Mouse (Mus musculus) midbrain, embryonic 11.5 days (tissue): ENCODE data around the gene Rbm4b. TPM values are rescaled to one million over a fixed set of nuclear protein-coding genes. Genes with fewer than 3 reads are reported as not detected.

Source experiments
- ATAC-seq: fragments of 200-750 bp; cut with Nextera tagmentation; 2 replicates; pipeline ENCODE4 v1.8.0; 2017; ENCODE audit warnings: moderate TSS enrichment, moderate library complexity; ENCODE audit not compliant: low FRiP score
- DNase-seq: peaks from one replicate; pipeline ENCODE4 v3.0.0; 2015; ENCODE audit warnings: low spot score; ENCODE audit errors: missing footprints
- H3K27ac ChIP-seq: fragments of 300-500 bp; sonication (generic); 2 replicates; pipeline ENCODE4 v1.5.1; 2014; ENCODE audit warnings: low read depth, low read length
- H3K27me3 ChIP-seq: fragments of 300-500 bp; sonication (generic); 2 replicates; pipeline ENCODE4 v1.6.1; 2014; ENCODE audit warnings: mild to moderate bottlenecking, low read length, moderate library complexity, mixed read lengths; ENCODE audit not compliant: control insufficient read depth, insufficient read depth
- H3K36me3 ChIP-seq: fragments of 300-500 bp; sonication (generic); 2 replicates; pipeline ENCODE4 v1.6.1; 2014; ENCODE audit warnings: mild to moderate bottlenecking, low read length, moderate library complexity, mixed read lengths; ENCODE audit not compliant: control insufficient read depth, insufficient read depth
- H3K4me1 ChIP-seq: fragments of 300-500 bp; sonication (generic); 2 replicates; pipeline ENCODE4 v1.6.1; 2014; ENCODE audit warnings: low read length; ENCODE audit not compliant: control insufficient read depth, insufficient read depth
- H3K4me2 ChIP-seq: fragments of 300-500 bp; sonication (generic); 2 replicates; pipeline ENCODE4 v1.6.1; 2014; ENCODE audit warnings: mild to moderate bottlenecking, moderate library complexity
- H3K4me3 ChIP-seq: fragments of 300-500 bp; sonication (generic); 2 replicates; pipeline ENCODE4 v1.5.1; 2014; ENCODE audit warnings: low read depth, low read length
- H3K9ac ChIP-seq: fragments of 300-500 bp; sonication (generic); 2 replicates; pipeline ENCODE4 v1.6.1; 2014; ENCODE audit warnings: low read length
- H3K9me3 ChIP-seq: fragments of 300-500 bp; sonication (generic); 2 replicates; pipeline ENCODE4 v1.6.1; 2016; ENCODE audit warnings: low read length; ENCODE audit not compliant: control insufficient read depth
- WGBS: fragments of 180-500 bp; shearing (Covaris S2); extraction: QIAGEN DNeasy Blood & Tissue Kit; methylation state at CpG from one replicate; pipeline ENCODE4 v1.1.7; 2014; 5-methylcytosine and 5-hydroxymethylcytosine counted together
- polyA plus RNA-seq: library from polyadenylated mRNA; unstranded; fragments of >200 nt; fragmentation: Nextera tagmentation; extraction: Ambion mirVana; gene quantifications from 2 replicates; pipeline ENCODE4 v1.2.1, GENCODE M21; 2014

Rbm4b gene
- 137 and 152 TPM in 2 replicates for polyA plus RNA-seq

DNA sequence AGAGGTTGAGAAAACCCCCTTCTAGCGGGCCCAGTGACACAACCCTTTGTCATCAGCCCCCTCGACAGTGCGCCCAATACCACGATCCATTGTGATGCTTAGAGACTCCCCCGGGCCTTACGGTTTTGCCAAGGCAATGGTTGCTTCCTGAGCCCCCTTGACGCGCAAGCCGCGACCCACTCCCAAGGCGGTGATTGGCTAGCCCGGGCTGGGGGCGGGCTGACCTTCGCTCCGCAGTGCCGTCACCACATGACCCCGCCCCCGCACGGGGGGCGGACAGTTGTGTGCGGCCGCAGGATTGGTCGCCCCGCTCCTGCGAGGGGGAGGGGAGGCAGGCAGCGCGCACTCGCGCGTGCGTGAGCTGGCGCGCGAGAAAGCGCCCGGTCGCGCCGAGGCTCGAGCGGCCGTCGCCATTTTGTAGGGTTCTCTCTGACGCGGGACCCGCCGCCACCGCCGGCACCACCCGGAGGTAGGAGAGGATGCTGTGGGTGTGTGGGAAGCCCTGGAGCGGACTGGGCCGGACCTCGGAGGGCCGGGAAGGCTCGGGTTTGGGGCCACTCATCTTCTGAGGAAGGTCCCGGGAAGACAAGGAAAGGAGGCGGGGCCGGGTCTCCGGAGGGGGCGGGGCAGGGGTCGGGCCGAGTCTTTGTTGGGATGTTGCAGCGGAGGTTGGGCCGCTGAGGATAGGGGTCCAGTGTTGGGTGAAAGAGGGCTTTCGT, at the start of gene Rbm4b:
Gene Rbm4b (plus strand): TSS at position 305 of the 719 bp plus-strand sequence.
- WGBS, result under 1% methylated on average over 65 of the region's 65 CpGs
- Histone ChIP-seq H3K27ac (peak within 1 kb of the TSS; percentile 95), H3K27me3 (no peaks in the 10 kb centered on the region), H3K4me2 (peak within 1 kb of the TSS; percentile 65), H3K4me3 (peak within 1 kb of the TSS; percentile 61), H3K36me3 (peaks cover 2% of the 10 kb centered on the region), H3K9ac (peak within 1 kb of the TSS; percentile 91), H3K4me1 (peaks cover 16% of the 10 kb centered on the region), H3K9me3 (no peaks in the 10 kb centered on the region)
- DNase-seq (peak; percentile 100), ATAC-seq (peak; percentile 98)

DNA sequence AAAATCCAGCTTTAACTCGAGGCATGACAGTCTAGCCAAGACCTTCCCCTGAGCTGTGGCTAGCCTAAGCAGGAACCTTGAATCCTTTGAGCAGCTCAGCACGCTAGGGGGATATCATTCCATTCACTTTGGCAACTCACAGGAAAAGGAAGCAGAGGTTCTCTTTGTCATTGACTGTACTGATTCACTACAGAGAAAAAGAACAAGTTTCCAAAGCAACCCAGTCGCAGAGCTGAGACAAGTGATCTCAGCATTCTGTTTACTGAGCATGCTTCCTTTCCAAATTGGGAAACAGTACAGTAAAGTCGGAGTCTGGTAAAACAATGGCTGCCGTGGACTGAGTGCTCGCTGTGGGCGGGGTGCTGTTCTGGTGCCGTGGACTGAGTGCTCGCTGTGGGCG, 47.5 kb upstream of the Rbm4b start:
- no peak for ATAC-seq
- 85% methylated on average over 10 of the region's 10 CpGs for WGBS
- Histone ChIP-seq H3K27me3 (peaks cover 5% of the 10 kb centered on the region; the same call in 1 of the 2 replicates), H3K36me3 (no peaks in the 10 kb centered on the region), H3K4me3 (no peak overlapping the region), H3K4me2 (no peak overlapping the region), H3K27ac (no peak overlapping the region), H3K4me1 (peaks cover 11% of the 10 kb centered on the region), H3K9me3 (no peaks in the 10 kb centered on the region), H3K9ac (no peak overlapping the region)
- no peak for DNase-seq

DNA sequence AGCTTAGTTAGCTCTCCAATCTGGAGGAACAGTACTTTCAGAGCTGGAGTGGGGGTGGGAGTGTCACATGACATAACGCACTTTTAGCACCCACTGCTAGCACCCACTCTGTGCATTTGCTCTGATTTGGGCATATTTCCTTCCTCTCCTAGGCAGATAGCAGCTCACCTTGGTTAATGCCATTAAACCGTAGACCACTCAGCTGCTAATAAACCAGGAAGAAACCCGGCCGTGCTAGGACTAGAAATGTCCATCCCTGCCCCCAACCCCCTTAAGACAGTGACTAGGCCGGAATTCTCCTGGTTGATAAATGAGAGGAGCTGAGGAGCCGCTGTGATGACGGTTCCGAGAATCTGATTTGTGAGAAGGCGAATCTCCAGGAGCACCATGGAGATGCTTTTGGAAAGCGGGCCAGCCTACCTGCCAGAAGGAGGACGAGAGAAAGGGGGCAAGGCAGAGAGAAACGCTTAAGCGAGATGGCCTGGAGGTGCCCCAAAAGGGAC, 45.1 kb upstream of the Rbm4b start, which contains the start of gene Sptbn2:
Gene Sptbn2 (plus strand): TSS at position 70 of the 503 bp plus-strand sequence.
- Histone ChIP-seq H3K27ac (peak within 1 kb of the TSS; percentile 78), H3K4me3 (peak within 1 kb of the TSS; percentile 76), H3K4me1 (peaks cover 16% of the 10 kb centered on the region), H3K27me3 (peaks cover 7% of the 10 kb centered on the region; the same call in 1 of the 2 replicates), H3K9ac (peak within 1 kb of the TSS; percentile 86), H3K36me3 (no peaks in the 10 kb centered on the region), H3K9me3 (no peaks in the 10 kb centered on the region), H3K4me2 (peak within 1 kb of the TSS; percentile 80)
- DNase-seq, result peak; percentile 93
- 8% methylated on average over 13 of the region's 13 CpGs for WGBS
- peak; percentile 6 for ATAC-seq

DNA sequence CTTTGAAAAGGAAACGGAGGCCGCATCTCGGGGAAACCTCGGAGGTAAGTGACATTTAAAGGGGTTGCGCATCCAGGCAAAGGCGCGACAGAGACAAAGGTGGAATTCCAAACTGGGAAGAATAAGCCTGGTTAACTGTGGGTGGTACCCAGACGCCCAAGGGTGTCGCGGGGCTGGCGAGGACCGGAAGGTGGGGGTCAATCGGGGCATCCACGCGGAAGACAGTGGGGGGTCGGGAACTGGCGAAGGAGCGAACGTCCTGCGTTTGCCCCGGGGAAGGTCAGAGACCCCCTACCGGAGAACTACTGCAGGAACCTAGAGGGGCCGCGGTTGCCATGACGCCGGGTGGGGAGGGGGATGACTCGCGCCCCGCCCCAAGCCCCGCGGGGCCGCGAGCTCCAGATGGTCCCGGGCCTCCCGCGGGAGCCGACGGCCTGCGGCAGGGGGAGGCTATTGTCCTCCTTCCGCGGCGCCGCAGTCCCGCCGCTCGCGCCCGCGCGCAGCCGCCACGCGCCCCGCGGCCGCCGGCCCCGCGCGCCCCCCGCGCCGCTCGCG, 44.6 kb upstream of the Rbm4b start:
- Histone ChIP-seq H3K27ac (peak overlapping the region; percentile 78), H3K9me3 (no peaks in the 10 kb centered on the region), H3K4me1 (peaks cover 16% of the 10 kb centered on the region), H3K27me3 (peaks cover 7% of the 10 kb centered on the region; the same call in 1 of the 2 replicates), H3K4me3 (peak overlapping the region; percentile 76), H3K36me3 (no peaks in the 10 kb centered on the region), H3K4me2 (peak overlapping the region; percentile 80), H3K9ac (peak overlapping the region; percentile 86)
- under 1% methylated on average over 63 of the region's 65 CpGs for WGBS
- DNase-seq, result peak; percentile 97
- peak; percentile 95 for ATAC-seq

DNA sequence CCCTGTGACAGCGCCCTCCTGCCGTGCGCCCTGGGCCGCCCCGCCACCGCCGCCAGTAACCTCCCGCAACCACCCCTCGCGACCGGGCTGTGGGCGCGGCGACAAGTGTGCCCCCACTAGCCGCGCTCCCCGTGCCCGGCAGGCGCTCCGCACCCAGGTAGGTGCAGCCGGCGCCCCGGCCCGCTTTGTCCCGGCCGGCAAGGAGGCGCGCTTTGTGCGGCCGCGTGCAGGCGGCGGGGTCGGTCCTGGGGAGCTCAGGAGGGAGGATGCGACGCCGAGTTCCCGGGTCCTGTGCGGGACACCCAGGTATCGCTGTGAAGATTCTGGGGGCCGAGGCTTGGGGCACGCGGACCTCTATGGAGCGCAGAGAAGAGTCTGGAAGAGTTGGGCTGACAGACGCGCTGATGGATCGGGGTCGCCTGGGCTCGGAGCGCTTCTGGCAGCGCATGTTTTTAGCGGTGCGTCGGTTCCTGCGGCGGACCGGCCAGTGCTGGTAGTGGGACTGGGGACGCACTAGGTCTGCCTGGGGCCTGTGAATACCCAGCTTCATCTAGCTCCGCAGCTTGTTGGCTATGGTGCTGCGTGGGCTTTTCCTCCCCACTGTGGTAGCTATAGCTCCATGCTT, 44.0 kb upstream of the Rbm4b start:
- Histone ChIP-seq H3K4me3 (peak overlapping the region; percentile 76), H3K9me3 (no peaks in the 10 kb centered on the region), H3K27me3 (peaks cover 7% of the 10 kb centered on the region; the same call in 1 of the 2 replicates), H3K27ac (peak overlapping the region; percentile 78), H3K4me1 (peaks cover 16% of the 10 kb centered on the region), H3K9ac (peak overlapping the region; percentile 86), H3K4me2 (peak overlapping the region; percentile 80), H3K36me3 (no peaks in the 10 kb centered on the region)
- ATAC-seq (peak; percentile 76), DNase-seq (peak; percentile 94)
- under 1% methylated on average over 60 of the region's 60 CpGs for WGBS

DNA sequence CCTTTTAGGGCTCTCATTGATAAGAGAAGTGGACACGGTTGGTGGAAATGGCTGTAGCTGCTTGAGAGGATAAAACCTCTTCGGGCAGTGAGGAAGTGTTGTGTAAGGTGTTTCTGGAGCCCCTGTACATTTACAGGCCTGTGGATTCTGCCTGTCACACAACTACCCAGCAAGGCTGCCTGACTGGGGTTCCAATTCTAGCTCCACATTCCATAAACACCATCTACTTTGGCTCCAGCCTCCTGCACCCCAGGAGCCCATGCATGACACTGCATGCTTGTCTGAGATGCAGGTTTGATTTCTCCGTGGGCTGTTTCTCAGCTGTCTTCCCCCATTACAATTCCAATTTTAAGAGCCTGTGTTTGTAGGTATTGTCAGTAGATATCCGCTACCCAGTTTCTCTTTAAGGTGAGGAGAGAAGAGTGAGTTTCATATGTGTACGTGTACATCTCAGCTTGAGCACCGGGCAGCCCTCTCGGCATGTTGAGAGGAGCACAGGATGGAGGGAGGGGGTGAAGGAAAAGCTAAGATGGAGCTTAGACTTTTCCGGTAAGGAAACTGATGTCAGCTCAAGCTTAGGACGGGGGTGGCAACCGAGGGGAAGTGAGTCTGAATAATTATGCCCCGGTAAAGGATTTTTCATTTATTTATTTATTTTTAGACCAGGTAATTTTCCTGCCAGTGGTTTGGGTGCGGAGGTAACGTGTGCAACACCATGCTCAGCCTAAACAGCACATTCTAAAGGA, 43.3 kb upstream of the Rbm4b start:
- 37% methylated on average over 13 of the region's 13 CpGs for WGBS
- peaks cover 7% of the 10 kb centered on the region; the same call in 1 of the 2 replicates for H3K27me3 ChIP-seq
- H3K27ac ChIP-seq, result peak overlapping the region; percentile 78; the same call in 1 of the 2 replicates
- H3K4me1 ChIP-seq, result peaks cover 16% of the 10 kb centered on the region
- ATAC-seq, result no peak
- peak; percentile 90 for DNase-seq
- peak overlapping the region; percentile 86 for H3K9ac ChIP-seq
- no peaks in the 10 kb centered on the region for H3K36me3 ChIP-seq
- peak overlapping the region; percentile 76 for H3K4me3 ChIP-seq
- peak overlapping the region; percentile 80 for H3K4me2 ChIP-seq
- no peaks in the 10 kb centered on the region for H3K9me3 ChIP-seq

DNA sequence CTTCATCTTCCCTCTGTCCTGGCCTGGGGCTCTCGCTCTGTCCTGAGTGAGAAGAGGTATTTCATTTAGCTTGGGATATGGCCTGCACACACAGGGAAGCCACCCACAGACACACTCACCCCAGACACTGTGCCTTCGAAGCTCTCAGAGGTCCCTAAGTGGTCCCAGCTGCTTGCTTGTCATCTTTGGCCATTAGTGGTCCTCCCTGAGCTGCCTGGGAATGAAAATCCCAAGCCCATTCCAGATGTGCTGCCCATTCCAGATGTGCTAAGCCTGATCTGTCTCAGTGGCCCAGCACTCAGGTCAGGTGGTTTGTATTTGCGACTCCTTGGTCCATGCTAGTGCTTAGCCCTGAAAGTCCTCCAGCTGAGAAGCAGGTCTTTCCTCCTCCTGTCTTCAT, 42.4 kb upstream of the Rbm4b start:
- H3K4me1 ChIP-seq, result peaks cover 16% of the 10 kb centered on the region
- H3K27ac ChIP-seq, result no peak overlapping the region
- 77% methylated on average over 3 of the region's 3 CpGs for WGBS
- H3K4me3 ChIP-seq, result 0 out of 2 replicates have a peak overlapping the region, but pooled peaks have one; percentile 7
- H3K36me3 ChIP-seq, result no peaks in the 10 kb centered on the region
- peak overlapping the region; percentile 80 for H3K4me2 ChIP-seq
- ATAC-seq, result no peak
- H3K27me3 ChIP-seq, result peaks cover 7% of the 10 kb centered on the region; the same call in 1 of the 2 replicates
- no peak for DNase-seq
- no peak overlapping the region for H3K9ac ChIP-seq
- no peaks in the 10 kb centered on the region for H3K9me3 ChIP-seq

DNA sequence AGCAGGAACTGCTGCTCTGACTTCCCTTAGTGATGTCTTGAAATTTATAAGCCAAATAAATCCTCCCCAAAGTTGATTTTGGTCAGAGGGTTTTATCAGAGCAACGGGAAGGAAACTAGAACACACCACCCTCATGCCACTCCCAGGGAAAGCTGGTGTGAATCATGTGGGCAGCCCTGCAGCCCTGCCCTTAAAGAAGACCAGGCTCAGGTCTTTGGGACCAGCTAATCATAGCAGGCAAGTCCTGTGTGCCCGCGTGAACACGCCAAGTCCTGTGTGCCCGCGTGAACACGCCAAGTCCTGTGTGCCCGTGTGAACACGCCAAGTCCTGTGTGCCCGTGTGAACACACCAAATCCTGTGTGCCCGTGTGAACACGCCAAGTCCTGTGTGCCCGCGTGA, 39.5 kb upstream of the Rbm4b start:
- Histone ChIP-seq H3K4me2 (no peak overlapping the region), H3K4me1 (peaks cover 17% of the 10 kb centered on the region)
- 96% methylated on average over 14 of the region's 14 CpGs for WGBS

More for the DNA sequence above, 39.5 kb upstream of the Rbm4b start:
- DNase-seq, result no peak
- no peak overlapping the region for H3K27ac ChIP-seq
- H3K9me3 ChIP-seq, result no peaks in the 10 kb centered on the region
- H3K36me3 ChIP-seq, result no peaks in the 10 kb centered on the region
- no peak overlapping the region for H3K9ac ChIP-seq
- no peak overlapping the region for H3K4me3 ChIP-seq
- no peak for ATAC-seq
- H3K27me3 ChIP-seq, result peaks cover 2% of the 10 kb centered on the region; the same call in 1 of the 2 replicates
